Mouse (Mus musculus) kidney, embryonic 14.5 days (tissue): ENCODE data around the gene Phkb. TPM values are rescaled to one million over a fixed set of nuclear protein-coding genes. Genes with fewer than 3 reads are reported as not detected.
A peak's percentile ranks its signal among the peaks of the same experiment; 100 is the strongest.

Source experiments
- ATAC-seq: fragments of 200-750 bp; cut with Nextera tagmentation; 2 replicates; pipeline ENCODE4 v1.8.0; 2017; ENCODE audit warnings: moderate number of reproducible peaks, mild to moderate bottlenecking, moderate TSS enrichment, moderate library complexity; ENCODE audit not compliant: low FRiP score, low TSS enrichment
- H3K27ac ChIP-seq: fragments of 300-500 bp; sonication (generic); 2 replicates; pipeline ENCODE4 v1.5.1; 2014; ENCODE audit warnings: low read depth, mild to moderate bottlenecking, low read length, moderate library complexity, mixed read lengths
- H3K27me3 ChIP-seq: fragments of 300-500 bp; sonication (generic); 2 replicates; pipeline ENCODE4 v1.6.1; 2014; ENCODE audit warnings: mild to moderate bottlenecking, low read length; ENCODE audit not compliant: control insufficient read depth, insufficient read depth
- H3K36me3 ChIP-seq: fragments of 300-500 bp; sonication (generic); 2 replicates; pipeline ENCODE4 v1.6.1; 2014; ENCODE audit warnings: low read length, mixed read lengths; ENCODE audit not compliant: control insufficient read depth, insufficient read depth
- H3K4me1 ChIP-seq: fragments of 300-500 bp; sonication (generic); 2 replicates; pipeline ENCODE4 v1.6.1; 2014; ENCODE audit warnings: low read length, mixed read lengths; ENCODE audit not compliant: control insufficient read depth, insufficient read depth
- H3K4me2 ChIP-seq: fragments of 300-500 bp; sonication (generic); replicated peaks from 2 replicates; pipeline ENCODE4 v1.6.1; 2014; ENCODE audit warnings: low read depth, mild to moderate bottlenecking, low read length
- H3K4me3 ChIP-seq: fragments of 300-500 bp; sonication (generic); 2 replicates; pipeline ENCODE4 v1.5.1; 2014; ENCODE audit warnings: mild to moderate bottlenecking, low read length
- H3K9ac ChIP-seq: fragments of 300-500 bp; sonication (generic); 2 replicates; pipeline ENCODE4 v1.6.1; 2014; ENCODE audit warnings: low read depth, mild to moderate bottlenecking, low read length, moderate library complexity
- H3K9me3 ChIP-seq: fragments of 300-500 bp; sonication (generic); 2 replicates; pipeline ENCODE4 v1.6.1; 2016; ENCODE audit warnings: low read length; ENCODE audit not compliant: control insufficient read depth
- WGBS: fragments of 180-500 bp; shearing (Covaris S2); extraction: QIAGEN DNeasy Blood & Tissue Kit; methylation state at CpG from one replicate; pipeline ENCODE4 v1.1.7; 2014; 5-methylcytosine and 5-hydroxymethylcytosine counted together
- polyA plus RNA-seq: library from polyadenylated mRNA; unstranded; fragments of >200 nt; fragmentation: Nextera tagmentation; extraction: Ambion mirVana; gene quantifications from 2 replicates; pipeline ENCODE4 v1.2.1, GENCODE M21; 2014

The Phkb gene
- polyA plus RNA-seq, 1 experiment from 2014 or later, result 73.8 TPM

DNA sequence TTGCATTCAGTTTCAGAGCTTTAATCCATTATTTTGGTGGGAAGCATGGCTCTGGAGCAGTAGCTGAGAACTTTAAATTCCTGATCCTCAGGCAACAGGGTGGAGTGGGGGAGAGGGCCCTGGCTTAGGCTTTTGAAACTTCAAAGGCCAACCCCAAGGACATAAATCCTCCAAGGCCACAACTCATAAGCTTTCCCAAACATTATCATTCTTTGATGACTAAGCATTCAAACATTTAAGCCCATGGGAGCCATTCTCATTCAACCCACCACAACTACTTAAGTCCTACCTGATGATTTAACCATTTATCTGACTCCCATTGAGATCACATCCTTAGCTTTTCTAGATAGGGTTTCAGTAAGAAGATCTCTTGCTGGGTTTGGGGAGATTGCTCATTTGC lies 84.2 kb downstream of the Phkb start:
- Histone ChIP-seq H3K4me1 (no peaks in the 10 kb centered on the region; the same call in 1 of the 2 replicates), H3K27ac (no peak overlapping the region)

DNA sequence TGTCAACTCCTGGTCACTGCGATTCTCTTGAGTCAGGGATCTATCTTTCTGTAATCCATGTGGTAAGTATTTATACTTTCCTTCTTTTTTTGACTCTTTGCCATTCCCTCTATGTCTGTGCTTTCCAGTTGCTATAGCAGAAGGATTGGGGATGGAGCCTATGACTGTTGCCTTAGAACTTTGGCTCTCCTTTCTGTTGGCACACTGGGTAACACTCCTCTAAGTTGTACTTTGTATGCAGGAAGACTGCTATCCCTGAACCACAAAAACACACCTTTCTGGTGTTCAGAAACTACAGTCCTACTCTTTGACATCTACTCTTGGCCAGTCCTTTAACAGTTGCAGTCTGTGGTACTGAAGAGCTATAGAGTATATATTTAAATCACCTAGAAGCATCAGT lies 84.8 kb downstream of the Phkb start:
- H3K27me3 ChIP-seq, result no peaks in the 10 kb centered on the region
- ATAC-seq, result no peak
- H3K4me2 ChIP-seq, result no peak overlapping the region
- no peaks in the 10 kb centered on the region for H3K36me3 ChIP-seq
- H3K9ac ChIP-seq, result no peak overlapping the region
- H3K27ac ChIP-seq, result peak overlapping the region; percentile 30; the same call in 1 of the 2 replicates
- H3K4me1 ChIP-seq, result no peaks in the 10 kb centered on the region; the same call in 1 of the 2 replicates
- H3K4me3 ChIP-seq, result no peak overlapping the region
- H3K9me3 ChIP-seq, result no peaks in the 10 kb centered on the region
- 77% methylated on average over 1 of the region's 1 CpGs for WGBS

More for the DNA sequence above, 84.2 kb downstream of the Phkb start:
- H3K4me3 ChIP-seq, result no peak overlapping the region
- H3K36me3 ChIP-seq, result no peaks in the 10 kb centered on the region
- no peak for ATAC-seq
- no peak overlapping the region for H3K4me2 ChIP-seq
- no peaks in the 10 kb centered on the region for H3K27me3 ChIP-seq
- no peak overlapping the region for H3K9ac ChIP-seq
- no peaks in the 10 kb centered on the region for H3K9me3 ChIP-seq

DNA sequence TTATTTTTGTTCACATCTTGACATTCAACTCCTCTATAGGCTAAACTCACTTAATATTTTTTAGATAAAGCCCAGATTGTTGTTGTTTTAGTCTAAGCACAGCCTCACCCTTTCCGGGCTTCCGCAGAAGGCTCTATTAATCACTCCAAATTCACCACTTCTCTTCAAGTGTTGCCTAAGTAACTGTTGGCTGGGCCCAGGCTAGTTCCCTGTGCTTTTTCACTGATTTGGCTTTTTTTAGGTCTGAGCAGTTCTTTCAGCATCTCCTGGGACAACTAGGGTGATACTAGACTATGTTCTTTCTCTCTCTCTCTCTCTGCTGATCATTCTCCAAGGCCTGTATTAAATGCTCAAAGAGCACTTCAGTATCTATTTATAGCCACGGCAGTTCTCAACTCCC lies 85.3 kb downstream of the Phkb start:
- 0 out of 2 replicates have a peak overlapping the region, but pooled peaks have one; percentile 17 for H3K27ac ChIP-seq
- ATAC-seq, result no peak

DNA sequence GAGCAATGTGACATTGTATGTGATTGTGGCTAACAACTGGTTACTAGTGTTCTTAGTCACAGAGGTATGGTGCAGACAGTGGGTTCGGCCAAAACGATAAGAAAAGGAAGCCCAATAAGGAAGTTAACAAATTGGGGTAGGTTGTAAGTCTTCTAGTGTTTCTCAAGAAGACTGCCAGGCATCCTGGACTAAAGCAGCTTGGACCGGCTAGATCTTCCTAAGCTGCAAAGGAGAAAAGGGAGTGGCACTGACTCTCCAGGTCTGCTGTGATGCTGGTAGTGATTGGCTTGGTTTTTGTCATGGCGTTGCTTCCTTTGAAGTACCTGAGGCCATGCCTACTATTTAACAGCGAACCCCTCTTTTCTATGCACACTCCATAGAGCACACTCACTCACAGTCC lies 95.4 kb downstream of the Phkb start:
- H3K4me3 ChIP-seq, result no peak overlapping the region
- H3K27me3 ChIP-seq, result no peaks in the 10 kb centered on the region
- H3K36me3 ChIP-seq, result peaks cover 2% of the 10 kb centered on the region; the same call in 1 of the 2 replicates
- ATAC-seq, result no peak
- H3K4me2 ChIP-seq, result no peak overlapping the region
- H3K27ac ChIP-seq, result no peak overlapping the region
- H3K9me3 ChIP-seq, result no peaks in the 10 kb centered on the region
- 83% methylated on average over 5 of the region's 5 CpGs for WGBS
- 0 out of 2 replicates have a peak, but pooled peaks cover 4% of the 10 kb centered on the region for H3K4me1 ChIP-seq
- no peak overlapping the region for H3K9ac ChIP-seq

More for the DNA sequence above, 85.3 kb downstream of the Phkb start:
- no peaks in the 10 kb centered on the region for H3K27me3 ChIP-seq
- H3K4me2 ChIP-seq, result no peak overlapping the region
- H3K9me3 ChIP-seq, result no peaks in the 10 kb centered on the region
- no peak overlapping the region for H3K9ac ChIP-seq
- no peaks in the 10 kb centered on the region; the same call in 1 of the 2 replicates for H3K4me1 ChIP-seq
- H3K36me3 ChIP-seq, result no peaks in the 10 kb centered on the region
- WGBS, result 53% methylated on average over 3 of the region's 3 CpGs
- H3K4me3 ChIP-seq, result no peak overlapping the region

DNA sequence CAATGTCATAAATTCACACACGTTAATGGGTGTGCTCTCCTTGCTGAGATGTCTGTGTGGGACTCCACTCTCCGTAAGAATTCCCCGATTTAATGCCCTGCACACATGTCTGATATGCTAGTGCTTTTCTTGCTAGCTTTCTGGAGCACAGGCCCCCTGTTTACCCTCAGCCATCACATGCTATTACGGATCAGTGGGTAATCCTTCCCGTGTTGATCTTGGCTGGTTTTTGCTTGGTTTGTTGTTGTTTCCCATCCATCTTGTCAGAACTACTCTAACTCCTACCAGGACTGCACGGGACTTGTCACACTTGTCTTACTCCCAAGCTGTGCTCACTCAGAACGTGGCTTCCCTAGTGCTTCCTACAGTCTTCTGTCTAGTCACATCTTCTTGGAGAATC lies 96.6 kb downstream of the Phkb start:
- Histone ChIP-seq H3K27ac (peak overlapping the region; percentile 24; the same call in 1 of the 2 replicates), H3K4me2 (no peak overlapping the region), H3K4me3 (no peak overlapping the region), H3K27me3 (no peaks in the 10 kb centered on the region), H3K9me3 (no peaks in the 10 kb centered on the region), H3K4me1 (0 out of 2 replicates have a peak, but pooled peaks cover 4% of the 10 kb centered on the region), H3K36me3 (peaks cover 4% of the 10 kb centered on the region; the same call in 1 of the 2 replicates), H3K9ac (no peak overlapping the region)
- ATAC-seq, result peak; percentile 94
- 23% methylated on average over 7 of the region's 7 CpGs for WGBS

DNA sequence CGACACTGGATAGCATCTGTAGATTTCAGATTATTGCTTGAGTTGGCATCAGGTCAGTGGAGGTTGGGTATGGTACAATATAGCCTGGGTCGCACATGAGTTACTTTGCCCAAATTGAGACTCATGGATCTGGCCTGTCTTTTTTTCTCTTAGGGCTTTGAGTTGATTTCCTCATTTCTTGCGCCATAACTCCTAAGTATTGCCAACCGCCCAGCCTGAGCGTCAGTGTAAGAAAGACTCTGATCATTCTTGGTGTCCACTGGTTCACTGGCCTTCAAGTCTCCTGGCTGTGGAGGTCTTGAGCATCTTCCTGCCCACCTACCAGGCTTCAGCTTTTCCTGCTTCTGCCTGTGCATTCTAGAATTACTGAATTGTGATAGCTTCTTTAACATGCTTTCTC lies 104.1 kb downstream of the Phkb start:
- Histone ChIP-seq H3K36me3 (peaks cover 11% of the 10 kb centered on the region; the same call in 1 of the 2 replicates), H3K4me1 (no peaks in the 10 kb centered on the region), H3K9me3 (no peaks in the 10 kb centered on the region), H3K27me3 (no peaks in the 10 kb centered on the region), H3K4me3 (no peak overlapping the region), H3K4me2 (no peak overlapping the region), H3K9ac (no peak overlapping the region), H3K27ac (no peak overlapping the region)
- ATAC-seq, result no peak
- 98% methylated on average over 5 of the region's 5 CpGs for WGBS

DNA sequence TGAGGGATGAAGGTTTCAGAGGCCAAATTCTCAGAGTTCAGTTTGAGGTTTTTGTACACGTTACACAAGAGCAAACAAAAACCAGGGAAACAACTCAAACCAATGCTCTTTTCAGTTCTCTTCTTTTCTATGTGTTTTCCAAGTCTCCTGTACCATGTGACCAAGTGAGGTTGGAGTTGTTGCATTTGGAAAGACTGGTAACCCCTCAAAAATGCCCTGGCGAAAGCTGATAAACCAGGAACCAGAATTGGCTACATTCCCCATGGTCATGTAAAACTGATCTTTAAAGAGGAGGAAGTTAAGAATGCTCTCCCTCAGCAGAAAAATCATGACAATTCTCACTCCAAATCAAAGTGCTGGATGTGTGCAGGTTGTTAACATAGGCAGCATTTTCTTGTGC lies 117.6 kb downstream of the Phkb start:
- H3K9ac ChIP-seq, result no peak overlapping the region
- H3K4me2 ChIP-seq, result no peak overlapping the region
- WGBS, result 92% methylated on average over 2 of the region's 2 CpGs
- ATAC-seq, result no peak
- no peak overlapping the region for H3K4me3 ChIP-seq
- H3K27ac ChIP-seq, result no peak overlapping the region
- peaks cover 3% of the 10 kb centered on the region; the same call in 1 of the 2 replicates for H3K36me3 ChIP-seq
- no peaks in the 10 kb centered on the region for H3K27me3 ChIP-seq
- H3K9me3 ChIP-seq, result no peaks in the 10 kb centered on the region
- H3K4me1 ChIP-seq, result no peaks in the 10 kb centered on the region

DNA sequence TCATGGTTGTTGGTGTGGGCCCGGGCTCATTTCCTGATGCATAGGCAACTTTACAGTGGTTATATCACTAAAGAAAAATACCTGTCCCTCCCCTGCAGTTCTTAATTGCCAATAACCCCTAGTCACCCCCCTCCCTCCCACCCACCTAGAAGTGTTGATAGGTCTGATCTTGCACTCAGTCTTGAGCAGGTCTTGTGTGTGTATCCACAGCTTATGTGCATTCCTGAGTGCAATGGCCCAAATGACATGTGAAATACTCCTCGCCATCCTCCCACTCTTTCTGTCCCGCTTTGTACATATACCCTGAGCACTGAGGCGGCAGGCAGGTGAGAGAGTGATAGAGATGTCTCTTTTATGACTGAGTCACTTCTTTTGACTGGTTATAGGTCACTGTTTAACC lies 119.1 kb downstream of the Phkb start:
- no peaks in the 10 kb centered on the region for H3K27me3 ChIP-seq
- H3K9ac ChIP-seq, result no peak overlapping the region
- ATAC-seq, result peak; percentile 88
- H3K9me3 ChIP-seq, result no peaks in the 10 kb centered on the region
- 45% methylated on average over 4 of the region's 4 CpGs for WGBS
- no peak overlapping the region for H3K27ac ChIP-seq
- no peak overlapping the region for H3K4me2 ChIP-seq
- H3K36me3 ChIP-seq, result peaks cover 3% of the 10 kb centered on the region; the same call in 1 of the 2 replicates
- H3K4me1 ChIP-seq, result no peaks in the 10 kb centered on the region
- no peak overlapping the region for H3K4me3 ChIP-seq

DNA sequence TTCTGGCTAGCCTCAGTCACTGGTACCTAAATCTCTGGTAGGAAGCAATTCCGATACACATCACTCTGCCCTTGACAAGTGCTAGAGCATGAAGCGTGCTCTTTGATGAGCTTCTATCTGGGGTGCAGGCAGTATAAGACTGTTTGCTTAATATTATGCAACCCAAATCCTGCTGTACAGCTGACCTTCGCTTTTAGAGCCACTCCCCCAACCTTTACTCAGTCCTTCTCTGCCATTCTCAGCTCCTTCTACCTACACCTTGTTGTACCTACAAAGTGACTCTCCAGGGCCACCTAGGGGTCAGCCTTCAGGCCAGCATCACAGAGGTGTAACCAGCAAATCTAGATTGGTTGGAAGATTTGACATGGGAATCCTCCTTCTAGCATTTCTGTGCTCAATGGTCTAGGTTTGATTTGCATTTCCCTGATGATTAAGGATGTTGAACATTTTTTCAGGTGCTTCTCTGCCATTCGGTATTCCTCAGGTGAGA lies 136.9 kb downstream of the Phkb start:
- H3K4me1 ChIP-seq, result no peaks in the 10 kb centered on the region
- H3K27me3 ChIP-seq, result no peaks in the 10 kb centered on the region
- no peak overlapping the region for H3K27ac ChIP-seq
- ATAC-seq, result no peak
- H3K9me3 ChIP-seq, result 0 out of 2 replicates have a peak, but pooled peaks cover 2% of the 10 kb centered on the region
- WGBS, result 97% methylated on average over 4 of the region's 4 CpGs
- H3K4me3 ChIP-seq, result no peak overlapping the region
- H3K9ac ChIP-seq, result no peak overlapping the region
- 0 out of 2 replicates have a peak, but pooled peaks cover 3% of the 10 kb centered on the region for H3K36me3 ChIP-seq
- no peak overlapping the region for H3K4me2 ChIP-seq
